Mouse (Mus musculus) thymus, postnatal 36 days (tissue): ENCODE measurements at regions not wholly inside any gene's neighbourhood (a gene's known extent, or its start where the extent isn't known, plus 50 kb on each side); places are given as distances from the start of the nearest gene placed in this dataset.

Experiments used
- DNase-seq, 2 experiments: peaks; one replicate each; pipeline ENCODE4 v3.0.0; 2022; ENCODE audit warnings: mixed read lengths in 2 of 2

- no peak for DNase-seq
Observed at GRCm38 (mm10) chr9:93947053-93947452, 590.8 kb downstream of the 1190002N15Rik start.

GRCm38 (mm10) chr9:93940193-93940592, 597.7 kb downstream of the 1190002N15Rik start:
- DNase-seq = no peak

- DNase-seq = no peak
Observed at GRCm38 (mm10) chr9:93930684-93931083, 607.2 kb downstream of the 1190002N15Rik start.

GRCm38 (mm10) chr9:93889256-93889655, 648.6 kb downstream of the 1190002N15Rik start:
- DNase-seq = no peak

- no peak for DNase-seq
Observed at GRCm38 (mm10) chr9:93880112-93880511, 657.8 kb downstream of the 1190002N15Rik start.

GRCm38 (mm10) chr9:93879572-93879971, 658.3 kb downstream of the 1190002N15Rik start:
- DNase-seq = no peak

GRCm38 (mm10) chr9:93870778-93871177, 667.1 kb downstream of the 1190002N15Rik start:
- no peak for DNase-seq

- DNase-seq = no peak
Observed at GRCm38 (mm10) chr9:93857937-93858336, 679.9 kb downstream of the 1190002N15Rik start.

- DNase-seq = no peak
Observed at GRCm38 (mm10) chr9:93846411-93846810, 691.5 kb downstream of the 1190002N15Rik start.

- no peak for DNase-seq
Observed at GRCm38 (mm10) chr9:93843869-93844268, 694.0 kb downstream of the 1190002N15Rik start.
